Mouse (Mus musculus) kidney, embryonic 14.5 days (tissue): ENCODE results near the gene Epop. TPM values are rescaled to one million over a fixed set of nuclear protein-coding genes. Genes with fewer than 3 reads are reported as not detected.
A peak's percentile ranks its signal among the peaks of the same experiment; 100 is the strongest.

ENCODE experiments used
- ATAC-seq: fragments of 200-750 bp; cut with Nextera tagmentation; 2 replicates; pipeline ENCODE4 v1.8.0; 2017; ENCODE audit warnings: moderate number of reproducible peaks, mild to moderate bottlenecking, moderate TSS enrichment, moderate library complexity; ENCODE audit not compliant: low FRiP score, low TSS enrichment
- H3K27ac ChIP-seq: fragments of 300-500 bp; sonication (generic); 2 replicates; pipeline ENCODE4 v1.5.1; 2014; ENCODE audit warnings: low read depth, mild to moderate bottlenecking, low read length, moderate library complexity, mixed read lengths
- H3K27me3 ChIP-seq: fragments of 300-500 bp; sonication (generic); 2 replicates; pipeline ENCODE4 v1.6.1; 2014; ENCODE audit warnings: mild to moderate bottlenecking, low read length; ENCODE audit not compliant: control insufficient read depth, insufficient read depth
- H3K36me3 ChIP-seq: fragments of 300-500 bp; sonication (generic); 2 replicates; pipeline ENCODE4 v1.6.1; 2014; ENCODE audit warnings: low read length, mixed read lengths; ENCODE audit not compliant: control insufficient read depth, insufficient read depth
- H3K4me1 ChIP-seq: fragments of 300-500 bp; sonication (generic); 2 replicates; pipeline ENCODE4 v1.6.1; 2014; ENCODE audit warnings: low read length, mixed read lengths; ENCODE audit not compliant: control insufficient read depth, insufficient read depth
- H3K4me2 ChIP-seq: fragments of 300-500 bp; sonication (generic); replicated peaks from 2 replicates; pipeline ENCODE4 v1.6.1; 2014; ENCODE audit warnings: low read depth, mild to moderate bottlenecking, low read length
- H3K4me3 ChIP-seq: fragments of 300-500 bp; sonication (generic); 2 replicates; pipeline ENCODE4 v1.5.1; 2014; ENCODE audit warnings: mild to moderate bottlenecking, low read length
- H3K9ac ChIP-seq: fragments of 300-500 bp; sonication (generic); 2 replicates; pipeline ENCODE4 v1.6.1; 2014; ENCODE audit warnings: low read depth, mild to moderate bottlenecking, low read length, moderate library complexity
- H3K9me3 ChIP-seq: fragments of 300-500 bp; sonication (generic); 2 replicates; pipeline ENCODE4 v1.6.1; 2016; ENCODE audit warnings: low read length; ENCODE audit not compliant: control insufficient read depth
- WGBS: fragments of 180-500 bp; shearing (Covaris S2); extraction: QIAGEN DNeasy Blood & Tissue Kit; methylation state at CpG from one replicate; pipeline ENCODE4 v1.1.7; 2014; 5-methylcytosine and 5-hydroxymethylcytosine counted together
- polyA plus RNA-seq: library from polyadenylated mRNA; unstranded; fragments of >200 nt; fragmentation: Nextera tagmentation; extraction: Ambion mirVana; gene quantifications from 2 replicates; pipeline ENCODE4 v1.2.1, GENCODE M21; 2014

The Epop gene
- polyA plus RNA-seq, 1 experiment from 2014 or later: 6.9 TPM

- no peak overlapping the region for H3K4me3 ChIP-seq
- no peak overlapping the region for H3K9ac ChIP-seq
- ATAC-seq: peak; percentile 79
- H3K4me1 ChIP-seq: peaks cover 8% of the 10 kb centered on the region; the same call in 1 of the 2 replicates
- no peaks in the 10 kb centered on the region for H3K36me3 ChIP-seq
- no peaks in the 10 kb centered on the region for H3K9me3 ChIP-seq
- no peaks in the 10 kb centered on the region for H3K27me3 ChIP-seq
- WGBS: 11% methylated on average over 5 of the region's 5 CpGs
- H3K27ac ChIP-seq: peak overlapping the region; percentile 42; the same call in 1 of the 2 replicates
- no peak overlapping the region for H3K4me2 ChIP-seq
Observed at GRCm38 (mm10) chr11:97591910-97592309, 37.6 kb downstream of the Epop start.

- Histone ChIP-seq H3K4me2 (no peak overlapping the region), H3K36me3 (no peaks in the 10 kb centered on the region), H3K27ac (no peak overlapping the region), H3K4me1 (peaks cover 8% of the 10 kb centered on the region; the same call in 1 of the 2 replicates), H3K27me3 (no peaks in the 10 kb centered on the region), H3K4me3 (no peak overlapping the region), H3K9me3 (no peaks in the 10 kb centered on the region), H3K9ac (no peak overlapping the region)
- 43% methylated on average over 24 of the region's 24 CpGs for WGBS
- no peak; the same call in 1 of the 2 replicates for ATAC-seq
Observed at GRCm38 (mm10) chr11:97590227-97590960, 39.1 kb downstream of the Epop start.

- Histone ChIP-seq H3K27ac (no peak overlapping the region), H3K4me2 (no peak overlapping the region), H3K9me3 (no peaks in the 10 kb centered on the region), H3K27me3 (no peaks in the 10 kb centered on the region), H3K36me3 (no peaks in the 10 kb centered on the region), H3K4me1 (peaks cover 8% of the 10 kb centered on the region; the same call in 1 of the 2 replicates), H3K4me3 (no peak overlapping the region), H3K9ac (no peak overlapping the region)
- 8% methylated on average over 10 of the region's 10 CpGs for WGBS
- ATAC-seq: no peak
Observed at GRCm38 (mm10) chr11:97589216-97589615, 40.3 kb downstream of the Epop start.

GRCm38 (mm10) chr11:97585932-97586331, 43.6 kb downstream of the Epop start:
- H3K4me1 ChIP-seq: no peaks in the 10 kb centered on the region
- H3K36me3 ChIP-seq: no peaks in the 10 kb centered on the region
- no peaks in the 10 kb centered on the region for H3K9me3 ChIP-seq
- peak overlapping the region; percentile 51; the same call in 1 of the 2 replicates for H3K27ac ChIP-seq
- WGBS: 50% methylated on average over 10 of the region's 10 CpGs
- no peak overlapping the region for H3K9ac ChIP-seq
- peak; percentile 51; the same call in 1 of the 2 replicates for ATAC-seq
- no peak overlapping the region for H3K4me2 ChIP-seq
- H3K4me3 ChIP-seq: no peak overlapping the region
- H3K27me3 ChIP-seq: no peaks in the 10 kb centered on the region

GRCm38 (mm10) chr11:97584476-97584875, 45.0 kb downstream of the Epop start:
- no peaks in the 10 kb centered on the region for H3K27me3 ChIP-seq
- no peaks in the 10 kb centered on the region for H3K4me1 ChIP-seq
- 80% methylated on average over 7 of the region's 7 CpGs for WGBS
- no peak overlapping the region for H3K9ac ChIP-seq
- no peak overlapping the region for H3K27ac ChIP-seq
- H3K9me3 ChIP-seq: no peaks in the 10 kb centered on the region
- no peak overlapping the region for H3K4me2 ChIP-seq
- H3K36me3 ChIP-seq: no peaks in the 10 kb centered on the region
- no peak overlapping the region for H3K4me3 ChIP-seq
- no peak for ATAC-seq

GRCm38 (mm10) chr11:97579088-97579857, 50.2 kb downstream of the Epop start:
- no peak overlapping the region for H3K27ac ChIP-seq
- peaks cover 21% of the 10 kb centered on the region for H3K27me3 ChIP-seq
- 15% methylated on average over 10 of the region's 10 CpGs for WGBS

GRCm38 (mm10) chr11:97578286-97578685, 51.2 kb downstream of the Epop start:
- Histone ChIP-seq H3K27me3 (peaks cover 31% of the 10 kb centered on the region), H3K4me2 (no peak overlapping the region), H3K9ac (no peak overlapping the region), H3K9me3 (no peaks in the 10 kb centered on the region), H3K36me3 (no peaks in the 10 kb centered on the region), H3K27ac (no peak overlapping the region), H3K4me3 (no peak overlapping the region), H3K4me1 (peaks cover 8% of the 10 kb centered on the region; the same call in 1 of the 2 replicates)
- 39% methylated on average over 2 of the region's 2 CpGs for WGBS
- ATAC-seq: no peak

More at GRCm38 (mm10) chr11:97579088-97579857, 50.2 kb downstream of the Epop start:
- no peak for ATAC-seq
- no peaks in the 10 kb centered on the region for H3K36me3 ChIP-seq
- H3K9ac ChIP-seq: no peak overlapping the region
- peaks cover 8% of the 10 kb centered on the region; the same call in 1 of the 2 replicates for H3K4me1 ChIP-seq
- no peak overlapping the region for H3K4me3 ChIP-seq
- H3K9me3 ChIP-seq: no peaks in the 10 kb centered on the region
- H3K4me2 ChIP-seq: no peak overlapping the region
